Mouse (Mus musculus): ENCODE measurements around the gene Gm20489.

Gene Gm20489

DNA sequence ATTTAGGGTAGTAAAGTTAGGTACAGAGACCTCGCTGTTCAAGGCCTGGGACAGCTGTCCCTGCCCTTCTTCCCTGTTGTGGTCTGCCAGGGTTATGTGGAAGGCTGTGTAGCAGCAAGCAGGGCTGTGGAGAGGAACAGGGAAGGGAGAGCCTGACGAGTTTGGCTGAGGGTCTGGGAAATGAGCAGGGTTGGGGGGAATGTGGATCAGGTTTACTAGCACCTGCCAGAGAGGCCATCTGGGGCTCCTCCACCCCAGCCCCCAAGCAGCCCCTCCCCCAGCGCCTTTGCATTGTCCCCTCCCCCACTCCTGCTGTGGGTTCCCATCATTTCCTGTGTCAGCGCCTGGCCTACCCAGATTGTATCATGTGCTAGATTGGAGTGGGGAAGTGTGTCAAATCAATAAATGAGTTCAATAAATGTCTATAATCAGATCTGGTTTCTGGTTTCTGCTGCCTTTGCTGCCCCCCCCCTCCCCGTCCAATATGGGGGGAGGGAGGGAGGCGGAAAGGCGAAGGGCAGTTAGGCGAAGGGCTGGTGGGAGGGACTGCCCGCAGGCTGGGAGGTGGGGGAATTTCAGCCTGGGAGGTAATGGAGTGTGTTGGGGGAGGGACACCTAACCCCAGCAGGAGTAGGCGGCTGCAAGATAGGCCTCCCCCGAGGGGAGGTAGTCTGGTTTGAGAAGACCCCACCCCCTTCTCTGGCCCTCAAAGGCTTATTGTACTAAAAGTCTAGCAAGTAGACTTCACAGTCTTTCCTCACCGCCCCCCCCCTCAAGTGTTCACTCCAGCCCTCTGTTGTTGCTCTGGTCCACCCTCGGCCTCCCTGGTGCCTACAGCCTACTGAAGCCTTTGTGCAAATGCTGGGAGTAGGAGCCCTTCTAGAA is 8.1 kb downstream of the Gm20489 start:
- DNase-seq: no peak

DNA sequence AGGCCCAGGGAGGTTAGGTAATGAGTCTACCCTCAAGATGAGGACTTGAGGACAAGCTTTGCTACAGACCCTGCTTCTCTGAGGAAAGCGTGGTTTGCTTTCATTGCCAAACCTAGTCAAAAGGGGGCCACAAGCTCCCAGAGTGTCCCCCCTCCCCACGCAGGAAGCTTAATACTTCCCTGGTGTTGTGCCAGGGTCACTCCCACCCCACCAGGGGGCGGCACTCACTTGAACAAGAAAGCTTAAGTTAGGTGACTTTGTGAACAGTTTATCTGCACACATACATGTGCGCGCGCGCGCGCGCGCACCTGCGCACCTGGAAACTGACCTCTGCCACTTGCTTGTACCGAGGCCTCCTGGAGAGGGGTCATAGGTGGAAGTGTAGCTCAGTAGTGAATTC is 12.2 kb downstream of the Gm20489 start:
- DNase-seq: peak; percentile 50

DNA sequence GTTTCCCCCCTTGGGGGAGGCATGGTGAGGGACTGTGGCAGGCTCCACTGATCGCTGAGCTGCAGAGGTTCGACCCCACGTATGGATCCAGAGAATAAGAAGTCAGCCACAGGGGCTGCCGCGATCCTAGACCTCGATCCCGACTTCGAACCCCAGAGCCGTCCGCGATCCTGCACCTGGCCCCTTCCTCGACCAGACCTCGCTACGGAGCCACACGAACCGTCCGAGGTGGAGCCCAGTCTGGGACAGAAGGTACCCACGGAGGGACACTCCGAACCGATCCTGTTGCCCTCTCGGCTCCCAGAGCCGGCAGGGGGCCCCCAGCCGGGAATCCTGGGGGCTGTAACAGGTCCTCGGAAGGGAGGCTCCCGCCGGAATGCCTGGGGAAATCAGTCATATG is 14.1 kb downstream of the Gm20489 start:
- no peak for DNase-seq

DNA sequence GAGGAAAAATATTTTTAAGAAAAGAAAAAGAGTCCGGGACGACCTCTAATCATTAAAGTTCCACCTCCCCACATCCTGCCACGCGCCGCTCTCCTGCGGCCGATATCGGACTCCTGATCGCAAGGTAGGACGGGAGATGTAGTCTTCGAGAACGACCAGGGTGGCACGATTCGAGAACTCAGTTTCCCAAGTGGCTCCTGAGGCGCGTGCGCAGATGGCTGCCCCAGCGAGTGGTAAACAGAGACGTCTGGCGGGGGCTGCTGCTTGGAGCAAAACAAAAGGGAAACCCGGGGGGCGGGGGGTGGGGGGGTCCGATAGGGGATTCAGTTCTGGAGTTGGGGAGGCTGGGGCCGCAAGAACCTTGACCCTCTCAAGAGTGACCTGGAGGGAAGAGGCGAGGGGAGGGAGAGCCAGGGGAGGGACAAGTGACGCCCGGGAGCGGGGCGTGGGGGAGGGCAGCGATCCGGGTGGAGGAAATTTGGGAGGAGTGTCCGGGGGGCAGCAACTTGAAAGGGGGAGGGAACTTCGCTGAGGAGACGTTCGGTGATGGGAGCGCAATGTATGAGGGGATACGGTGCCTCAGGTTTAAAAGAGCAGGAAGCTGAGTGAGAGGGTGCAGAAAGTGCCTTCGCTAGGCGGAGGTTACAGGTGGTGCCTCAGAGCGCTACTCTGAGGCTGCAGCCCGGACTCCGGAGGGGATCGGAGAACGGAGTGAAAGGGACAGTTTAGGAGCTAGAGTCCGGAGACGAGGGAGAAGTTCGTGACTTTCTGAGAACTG is 14.7 kb downstream of the Gm20489 start, which contains the start of gene Foxo4:
Gene Foxo4, plus strand, starts transcription at position 577 of the 778 bp plus-strand sequence.
- DNase-seq: peak; percentile 96

DNA sequence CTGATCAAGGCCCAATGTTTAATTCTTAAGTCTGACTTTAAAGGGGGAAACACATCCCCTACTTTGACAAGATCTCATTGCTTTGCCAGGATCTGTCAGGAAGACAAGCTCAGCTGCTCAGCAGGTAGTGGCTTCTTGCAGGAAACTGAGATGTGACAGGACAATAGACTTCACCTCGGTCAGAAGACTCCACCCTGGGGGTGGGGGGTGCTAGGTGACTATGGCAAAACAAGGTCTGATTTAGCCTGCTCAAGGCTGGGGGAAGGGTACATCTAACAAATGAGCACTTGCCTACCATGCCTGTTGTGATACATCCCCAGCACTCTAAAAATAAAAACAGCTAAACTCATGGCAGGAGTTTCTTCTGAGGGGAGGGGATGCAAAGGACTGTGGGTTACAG is 23.8 kb downstream of the Gm20489 start:
- no peak for DNase-seq

DNA sequence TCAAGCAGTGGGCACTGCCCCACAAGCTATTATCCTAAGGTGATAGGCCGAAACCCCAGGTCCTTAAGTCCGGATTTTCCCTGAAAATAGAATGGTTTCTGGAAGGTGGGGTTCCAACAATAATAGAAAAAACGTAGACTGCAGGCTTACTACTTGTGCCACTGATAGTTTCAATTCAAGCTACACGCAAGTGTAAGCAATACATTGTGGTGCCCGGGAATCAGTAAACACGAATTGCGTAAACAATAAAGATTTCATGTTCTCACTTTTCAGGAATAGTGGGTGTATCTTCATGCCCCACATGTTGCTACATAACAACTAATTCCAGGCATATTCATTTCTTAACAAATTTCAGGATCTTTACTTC is 46.0 kb downstream of the Gm20489 start:
- DNase-seq: no peak

DNA sequence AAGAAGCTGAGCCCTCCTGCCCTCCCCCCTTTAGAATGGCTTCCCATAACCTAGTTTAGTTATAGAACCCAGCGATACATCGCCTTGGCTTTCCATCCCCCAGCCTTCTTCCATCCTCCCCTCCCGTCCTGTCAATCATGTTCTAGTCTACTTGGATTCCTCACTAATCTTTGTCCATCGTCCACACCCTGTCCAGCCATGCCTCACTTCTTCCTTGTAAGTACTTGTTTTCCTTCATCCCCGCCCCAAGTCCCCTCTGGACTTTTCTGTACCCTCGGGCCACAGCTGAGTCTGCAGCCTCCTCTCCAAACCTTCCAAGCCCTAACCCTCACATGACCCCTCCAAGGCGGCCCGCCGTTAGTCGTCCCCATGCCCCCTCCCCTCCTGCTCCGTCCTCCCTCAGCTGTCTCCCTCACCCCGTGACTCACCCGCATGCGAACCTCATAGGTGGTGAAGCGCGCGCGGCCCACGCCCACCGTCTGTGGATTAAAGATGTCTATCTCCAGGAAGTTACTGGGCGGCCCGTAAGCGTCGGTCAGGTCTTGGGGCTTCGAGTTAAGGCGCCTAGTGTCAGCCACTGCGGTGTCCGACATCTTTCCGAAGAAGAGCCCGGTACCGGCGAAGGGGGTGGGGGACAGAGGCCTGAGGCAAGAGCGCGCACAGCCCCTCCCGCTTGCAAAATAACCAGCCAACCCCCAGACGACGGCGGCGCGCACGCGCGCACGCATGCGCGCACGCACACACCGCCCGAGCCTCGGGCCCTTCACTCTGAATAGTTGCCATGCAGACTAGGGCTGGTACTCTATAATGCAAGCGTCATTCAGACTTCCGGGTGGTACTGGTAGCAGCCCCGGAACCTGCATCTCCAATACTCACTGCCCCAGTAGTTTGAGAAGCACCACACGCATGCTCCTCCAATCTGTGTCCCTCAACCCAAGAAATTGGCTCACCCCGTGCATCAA is 46.7 kb downstream of the Gm20489 start, which contains the start of gene Snx12:
Gene Snx12, minus strand, starts transcription at position 730 of the 962 bp plus-strand sequence.
- DNase-seq: peak; percentile 94
